Mouse (Mus musculus) hindbrain, postnatal 0 days (tissue): ENCODE results near the gene Pgam5. TPM values are rescaled to one million over a fixed set of nuclear protein-coding genes. Genes with fewer than 3 reads are reported as not detected.

Experiments used
- ATAC-seq: fragments of 200-750 bp; cut with Nextera tagmentation; 2 replicates; pipeline ENCODE4 v1.8.0; 2017; ENCODE audit warnings: mild to moderate bottlenecking, moderate TSS enrichment, moderate library complexity
- DNase-seq: peaks from one replicate; pipeline ENCODE4 v3.0.0-alpha.2; 2015; ENCODE audit warnings: low spot score
- H3K27ac ChIP-seq: fragments of 300-500 bp; sonication (generic); 2 replicates; pipeline ENCODE4 v1.5.1; 2014; ENCODE audit warnings: mild to moderate bottlenecking
- H3K27me3 ChIP-seq: fragments of 300-500 bp; sonication (generic); 2 replicates; pipeline ENCODE4 v1.6.1; 2014; ENCODE audit warnings: low read length, mixed read lengths; ENCODE audit not compliant: insufficient read depth
- H3K36me3 ChIP-seq: fragments of 300-500 bp; sonication (generic); 2 replicates; pipeline ENCODE4 v1.6.1; 2014; ENCODE audit warnings: low read length, mixed read lengths; ENCODE audit not compliant: insufficient read depth
- H3K4me1 ChIP-seq: fragments of 300-500 bp; sonication (generic); 2 replicates; pipeline ENCODE4 v1.6.1; 2014; ENCODE audit warnings: antibody characterized with exemption, low read length, mixed read lengths; ENCODE audit not compliant: insufficient read depth
- H3K4me2 ChIP-seq: fragments of 300-500 bp; sonication (generic); 2 replicates; pipeline ENCODE4 v1.6.1; 2014; ENCODE audit warnings: low read depth, mild to moderate bottlenecking, low read length, moderate library complexity, mixed read lengths
- H3K4me3 ChIP-seq: fragments of 300-500 bp; sonication (generic); 2 replicates; pipeline ENCODE4 v1.5.1; 2014; ENCODE audit warnings: low read length
- H3K9ac ChIP-seq: fragments of 300-500 bp; sonication (generic); replicated peaks from 2 replicates; pipeline ENCODE4 v1.6.1; 2014; ENCODE audit warnings: mild to moderate bottlenecking, low read length, moderate library complexity, mixed read lengths
- H3K9me3 ChIP-seq: fragments of 300-500 bp; sonication (generic); 2 replicates; pipeline ENCODE4 v1.6.1; 2016; ENCODE audit warnings: low read length, mixed read lengths
- CTCF ChIP-seq: IDR thresholded peaks from 2 replicates; pipeline ENCODE4 v1.5.1; 2016; ENCODE audit warnings: antibody characterized with exemption, control low read depth, low read depth
- WGBS: fragments of 180-500 bp; shearing (Covaris S2); extraction: QIAGEN DNeasy Blood & Tissue Kit; methylation state at CpG from one replicate; pipeline ENCODE4 v1.1.7; 2014; 5-methylcytosine and 5-hydroxymethylcytosine counted together
- polyA plus RNA-seq: library from polyadenylated mRNA; unstranded; fragments of >200 nt; fragmentation: Nextera tagmentation; extraction: Ambion mirVana; gene quantifications from 2 replicates; pipeline ENCODE4 v1.2.1, GENCODE M21; 2015
- total RNA-seq: library from RNA; depleted of rRNA; stranded (reverse); fragments of >200 nt; gene quantifications from 2 replicates; pipeline ENCODE4 v1.2.3, GENCODE M21; 2014; rRNA removed

Pgam5 gene
- total and polyA plus RNA-seq, 2 experiments from 2014 or later = 106 to 117 TPM

DNA sequence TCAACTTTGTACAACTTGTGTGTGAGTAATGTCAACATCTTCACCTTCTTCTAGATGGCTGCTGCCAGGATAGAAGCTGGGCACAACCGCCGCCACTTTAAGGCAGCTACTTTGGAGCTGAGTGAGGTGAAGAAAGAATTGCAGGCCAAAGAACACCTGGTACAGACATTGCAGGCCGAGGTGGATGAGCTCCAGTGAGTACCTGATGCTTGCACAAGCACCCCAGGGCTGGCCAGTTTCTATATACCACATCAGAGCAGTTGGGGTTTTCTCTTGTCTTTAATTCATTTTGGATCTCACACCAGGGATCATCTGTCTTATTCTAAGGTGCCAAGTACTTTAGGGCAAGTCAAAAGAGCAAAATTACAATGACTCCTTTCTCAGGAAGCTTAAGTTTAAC, 52.9 kb downstream of the Pgam5 start:
- TF ChIP-seq CTCF = no peak
- ATAC-seq (no peak), DNase-seq (no peak)
- no peaks in the 10 kb centered on the region for H3K9me3 ChIP-seq
- 89% methylated on average over 3 of the region's 3 CpGs for WGBS
- no peak overlapping the region for H3K9ac ChIP-seq
- H3K36me3 ChIP-seq = peaks cover 83% of the 10 kb centered on the region
- H3K27ac ChIP-seq = no peak overlapping the region
- no peak overlapping the region for H3K4me2 ChIP-seq
- H3K4me3 ChIP-seq = no peak overlapping the region
- no peaks in the 10 kb centered on the region for H3K4me1 ChIP-seq
- no peaks in the 10 kb centered on the region for H3K27me3 ChIP-seq

- Histone ChIP-seq H3K36me3 (peaks cover 82% of the 10 kb centered on the region), H3K27me3 (no peaks in the 10 kb centered on the region), H3K4me3 (no peak overlapping the region), H3K27ac (no peak overlapping the region), H3K4me1 (no peaks in the 10 kb centered on the region), H3K9ac (no peak overlapping the region), H3K9me3 (no peaks in the 10 kb centered on the region), H3K4me2 (no peak overlapping the region)
- ATAC-seq = no peak
- no peak for TF ChIP-seq CTCF
- 95% methylated on average over 2 of the region's 2 CpGs for WGBS
- no peak for DNase-seq
Observed at GRCm38 (mm10) chr5:110211312-110211711, 58.4 kb downstream of the Pgam5 start.

Other genes starting within 250 kb of the Pgam5 start
- gene Gm17655, start 197.4 kb downstream of the Pgam5 start, total RNA-seq = 1.2 TPM in 1 of 2 replicates, not detected in the other
- 1.5 and 2.9 TPM in 2 replicates for gene Gm17655, start 197.4 kb downstream of the Pgam5 start, polyA plus RNA-seq
- gene Gm35315, start 175.5 kb downstream of the Pgam5 start, total RNA-seq = 0.37 TPM in 1 of 2 replicates, not detected in the other
- 0.30 and 0.33 TPM in 2 replicates for gene Gm35315, start 175.5 kb downstream of the Pgam5 start, polyA plus RNA-seq
- 14.4 and 22.8 TPM in 2 replicates for gene Plcxd1, start 169.9 kb downstream of the Pgam5 start, total RNA-seq
- 8.6 and 8.7 TPM in 2 replicates for gene Plcxd1, start 169.9 kb downstream of the Pgam5 start, polyA plus RNA-seq
- gene Gtpbp6, start 161.7 kb downstream of the Pgam5 start, total RNA-seq = 77.1 and 90.3 TPM in 2 replicates
- gene Gtpbp6, start 161.7 kb downstream of the Pgam5 start, polyA plus RNA-seq = 55.9 and 61.6 TPM in 2 replicates
- gene Zfp605, start 159.8 kb downstream of the Pgam5 start, total RNA-seq = 6.1 and 7.2 TPM in 2 replicates
- 14.3 and 14.5 TPM in 2 replicates for gene Zfp605, start 159.8 kb downstream of the Pgam5 start, polyA plus RNA-seq
- 49.5 and 66.3 TPM in 2 replicates for gene Chfr, start 134.1 kb downstream of the Pgam5 start, total RNA-seq
- 52.3 and 55.8 TPM in 2 replicates for gene Chfr, start 134.1 kb downstream of the Pgam5 start, polyA plus RNA-seq
- 13.9 and 15.9 TPM in 2 replicates for gene Golga3, start 93.2 kb downstream of the Pgam5 start, total RNA-seq
- gene Golga3, start 93.2 kb downstream of the Pgam5 start, polyA plus RNA-seq = 17.2 and 18.0 TPM in 2 replicates
- gene Ankle2, start 38.9 kb downstream of the Pgam5 start, total RNA-seq = 21.2 and 25.0 TPM in 2 replicates
- 19.6 and 20.5 TPM in 2 replicates for gene Ankle2, start 38.9 kb downstream of the Pgam5 start, polyA plus RNA-seq
- 14.3 and 17.0 TPM in 2 replicates for gene Pxmp2, start 16.3 kb upstream of the Pgam5 start, total RNA-seq
- gene Pxmp2, start 16.3 kb upstream of the Pgam5 start, polyA plus RNA-seq = 19.5 and 20.8 TPM in 2 replicates
- 15.8 and 17.1 TPM in 2 replicates for gene Pole, start 16.4 kb upstream of the Pgam5 start, total RNA-seq
- 4.8 and 6.5 TPM in 2 replicates for gene Pole, start 16.4 kb upstream of the Pgam5 start, polyA plus RNA-seq
- gene P2rx2, start 73.3 kb upstream of the Pgam5 start, total RNA-seq = 11.9 and 12.8 TPM in 2 replicates
- gene P2rx2, start 73.3 kb upstream of the Pgam5 start, polyA plus RNA-seq = 11.5 and 11.8 TPM in 2 replicates
- gene Lrcol1, start 74.8 kb upstream of the Pgam5 start, total RNA-seq = not detected in 2 replicates
- gene Lrcol1, start 74.8 kb upstream of the Pgam5 start, polyA plus RNA-seq = 0.28 TPM in 1 of 2 replicates, not detected in the other
- gene Fbrsl1, start 178.6 kb upstream of the Pgam5 start, total RNA-seq = 38.0 and 41.1 TPM in 2 replicates
- gene Fbrsl1, start 178.6 kb upstream of the Pgam5 start, polyA plus RNA-seq = 15.4 and 18.8 TPM in 2 replicates